Mouse (Mus musculus): ENCODE results near the gene Terf2. TPM values are rescaled to one million over a fixed set of nuclear protein-coding genes. Genes with fewer than 3 reads are reported as not detected.
A peak's percentile ranks its signal among the peaks of the same experiment; 100 is the strongest.

Terf2 gene
- total RNA-seq (2021) = 10 to 100 TPM; 36.0 to 36.6 TPM
- long read RNA-seq, partial matches to known transcripts = 10 of 13 reads
- long read RNA-seq, other reads (novel, unspliced or antisense) = 2 of 13 reads

GRCm38 (mm10) chr8:107096366-107097036, at the start of gene Terf2:
Gene Terf2 (minus strand): TSS chr8:107096547.
- DNase-seq (ENCODE audit: low spot score in 2 of 2) = peak; percentile 91 to 94

- no peak for DNase-seq (ENCODE audit: low spot score in 2 of 2)
Measured at GRCm38 (mm10) chr8:107143501-107143900, 47.2 kb upstream of the Terf2 start.

- no peak for DNase-seq (ENCODE audit: low spot score in 2 of 2)
Measured at GRCm38 (mm10) chr8:107142539-107142938, 46.2 kb upstream of the Terf2 start.

GRCm38 (mm10) chr8:107139704-107140470, 43.5 kb upstream of the Terf2 start:
- DNase-seq (ENCODE audit: low spot score in 2 of 2) = no peak

GRCm38 (mm10) chr8:107138338-107138737, 42.0 kb upstream of the Terf2 start:
- DNase-seq (ENCODE audit: low spot score in 2 of 2) = no peak

GRCm38 (mm10) chr8:107137591-107137990, 41.2 kb upstream of the Terf2 start:
- DNase-seq (ENCODE audit: low spot score in 2 of 2) = no peak

- DNase-seq (ENCODE audit: low spot score in 2 of 2) = no peak
Measured at GRCm38 (mm10) chr8:107136003-107136612, 39.8 kb upstream of the Terf2 start.

- no peak for DNase-seq (ENCODE audit: low spot score in 2 of 2)
Measured at GRCm38 (mm10) chr8:107133881-107134280, 37.5 kb upstream of the Terf2 start.

GRCm38 (mm10) chr8:107132581-107133491, 36.5 kb upstream of the Terf2 start:
- no peak for DNase-seq (ENCODE audit: low spot score in 2 of 2)

- no peak for DNase-seq (ENCODE audit: low spot score in 2 of 2)
Measured at GRCm38 (mm10) chr8:107130028-107130427, 33.7 kb upstream of the Terf2 start.

GRCm38 (mm10) chr8:107129171-107130025, 33.1 kb upstream of the Terf2 start:
- no peak for DNase-seq (ENCODE audit: low spot score in 2 of 2)

GRCm38 (mm10) chr8:107124343-107124742, 28.0 kb upstream of the Terf2 start:
- DNase-seq (ENCODE audit: low spot score in 2 of 2) = no peak

- DNase-seq (ENCODE audit: low spot score in 2 of 2) = no peak
Measured at GRCm38 (mm10) chr8:107123063-107123614, 26.8 kb upstream of the Terf2 start.

- no peak for DNase-seq (ENCODE audit: low spot score in 2 of 2)
Measured at GRCm38 (mm10) chr8:107121681-107122291, 25.4 kb upstream of the Terf2 start.

- DNase-seq (ENCODE audit: low spot score in 2 of 2) = no peak
Measured at GRCm38 (mm10) chr8:107120806-107121205, 24.5 kb upstream of the Terf2 start.

GRCm38 (mm10) chr8:107119412-107119811, 23.1 kb upstream of the Terf2 start:
- no peak for DNase-seq (ENCODE audit: low spot score in 2 of 2)

- no peak for DNase-seq (ENCODE audit: low spot score in 2 of 2)
Measured at GRCm38 (mm10) chr8:107118803-107119233, 22.5 kb upstream of the Terf2 start.

- DNase-seq (ENCODE audit: low spot score in 2 of 2) = no peak
Measured at GRCm38 (mm10) chr8:107117019-107117418, 20.7 kb upstream of the Terf2 start.

- peak; percentile 80 to 85 for DNase-seq (ENCODE audit: low spot score in 2 of 2)
Measured at GRCm38 (mm10) chr8:107116023-107116422, 19.7 kb upstream of the Terf2 start.

Data from layer of hippocampus, postnatal 10 days (tissue).